Mouse (Mus musculus) lung, embryonic 14.5 days (tissue): Measurements from ENCODE around the gene Il9. TPM values are rescaled to one million over a fixed set of nuclear protein-coding genes. Genes with fewer than 3 reads are reported as not detected.
A peak's percentile ranks its signal among the peaks of the same experiment; 100 is the strongest.

Source experiments
- ATAC-seq: fragments of 200-750 bp; cut with Nextera tagmentation; 2 replicates; pipeline ENCODE4 v1.8.0; 2017; ENCODE audit warnings: mild to moderate bottlenecking, moderate TSS enrichment, moderate library complexity; ENCODE audit not compliant: insufficient read depth
- DNase-seq: peaks from one replicate; pipeline ENCODE4 v3.0.0-alpha.2; 2015
- H3K27ac ChIP-seq: fragments of 300-500 bp; sonication (generic); 2 replicates; pipeline ENCODE4 v1.5.1; 2014; ENCODE audit warnings: low read depth, mild to moderate bottlenecking, moderate library complexity
- H3K27me3 ChIP-seq: fragments of 300-500 bp; sonication (generic); 2 replicates; pipeline ENCODE4 v1.6.1; 2014; ENCODE audit warnings: low read length, control low read depth; ENCODE audit not compliant: insufficient read depth
- H3K36me3 ChIP-seq: fragments of 300-500 bp; sonication (generic); 2 replicates; pipeline ENCODE4 v1.6.1; 2014; ENCODE audit warnings: control low read depth; ENCODE audit not compliant: insufficient read depth
- H3K4me1 ChIP-seq: fragments of 300-500 bp; sonication (generic); 2 replicates; pipeline ENCODE4 v1.6.1; 2014; ENCODE audit warnings: antibody characterized with exemption, control low read depth; ENCODE audit not compliant: insufficient read depth
- H3K4me2 ChIP-seq: fragments of 300-500 bp; sonication (generic); 2 replicates; pipeline ENCODE4 v1.6.1; 2014; ENCODE audit warnings: mild to moderate bottlenecking
- H3K4me3 ChIP-seq: fragments of 300-500 bp; sonication (generic); 2 replicates; pipeline ENCODE4 v1.5.1; 2014; ENCODE audit warnings: low read depth, low read length
- H3K9ac ChIP-seq: fragments of 300-500 bp; sonication (generic); 2 replicates; pipeline ENCODE4 v1.6.1; 2014
- H3K9me3 ChIP-seq: fragments of 300-500 bp; sonication (generic); 2 replicates; pipeline ENCODE4 v1.6.1; 2016; ENCODE audit warnings: low read depth, low read length, control low read depth
- CTCF ChIP-seq: IDR thresholded peaks from 2 replicates; pipeline ENCODE4 v1.5.1; 2016; ENCODE audit warnings: antibody characterized with exemption, low read depth
- WGBS: fragments of 180-500 bp; shearing (Covaris S2); extraction: QIAGEN DNeasy Blood & Tissue Kit; methylation state at CpG from one replicate; pipeline ENCODE4 v1.1.7; 2014; 5-methylcytosine and 5-hydroxymethylcytosine counted together
- polyA plus RNA-seq: library from polyadenylated mRNA; unstranded; fragments of >200 nt; fragmentation: Nextera tagmentation; extraction: Ambion mirVana; gene quantifications from 2 replicates; pipeline ENCODE4 v1.2.1, GENCODE M21; 2014

The Il9 gene
- polyA plus RNA-seq, 1 experiment from 2014 or later, result not detected

GRCm38 (mm10) chr13:56500636-56501035, 18.6 kb upstream of the Il9 start:
- Histone ChIP-seq H3K4me1 (no peaks in the 10 kb centered on the region), H3K36me3 (no peaks in the 10 kb centered on the region), H3K27me3 (no peaks in the 10 kb centered on the region), H3K9me3 (no peaks in the 10 kb centered on the region), H3K9ac (no peak overlapping the region), H3K27ac (no peak overlapping the region), H3K4me2 (no peak overlapping the region), H3K4me3 (no peak overlapping the region)
- ATAC-seq (no peak), DNase-seq (no peak)
- no peak for TF ChIP-seq CTCF
- 66% methylated on average over 8 of the region's 8 CpGs for WGBS

GRCm38 (mm10) chr13:56500132-56500531, 18.1 kb upstream of the Il9 start:
- no peak overlapping the region for H3K9ac ChIP-seq
- no peak overlapping the region for H3K4me2 ChIP-seq
- H3K9me3 ChIP-seq, result no peaks in the 10 kb centered on the region
- no peak overlapping the region for H3K4me3 ChIP-seq
- no peak overlapping the region for H3K27ac ChIP-seq
- 55% methylated on average over 3 of the region's 3 CpGs for WGBS
- DNase-seq (peak; percentile 60), ATAC-seq (no peak)
- H3K27me3 ChIP-seq, result no peaks in the 10 kb centered on the region
- H3K4me1 ChIP-seq, result no peaks in the 10 kb centered on the region
- no peaks in the 10 kb centered on the region for H3K36me3 ChIP-seq
- peak; percentile 59 for TF ChIP-seq CTCF

- DNase-seq (no peak), ATAC-seq (no peak)
- Histone ChIP-seq H3K9ac (no peak overlapping the region), H3K27me3 (no peaks in the 10 kb centered on the region), H3K9me3 (no peaks in the 10 kb centered on the region), H3K4me2 (no peak overlapping the region), H3K36me3 (no peaks in the 10 kb centered on the region), H3K27ac (no peak overlapping the region), H3K4me3 (no peak overlapping the region), H3K4me1 (no peaks in the 10 kb centered on the region)
- WGBS, result 69% methylated on average over 3 of the region's 3 CpGs
- no peak for TF ChIP-seq CTCF
Observed at GRCm38 (mm10) chr13:56494440-56494839, 12.4 kb upstream of the Il9 start.

GRCm38 (mm10) chr13:56488012-56488411, 6.0 kb upstream of the Il9 start:
- no peaks in the 10 kb centered on the region for H3K36me3 ChIP-seq
- H3K27me3 ChIP-seq, result no peaks in the 10 kb centered on the region
- H3K4me2 ChIP-seq, result no peak overlapping the region
- H3K4me3 ChIP-seq, result no peak overlapping the region
- H3K9ac ChIP-seq, result no peak overlapping the region
- H3K27ac ChIP-seq, result no peak overlapping the region
- TF ChIP-seq CTCF, result no peak
- no peaks in the 10 kb centered on the region for H3K4me1 ChIP-seq
- H3K9me3 ChIP-seq, result no peaks in the 10 kb centered on the region
- ATAC-seq (no peak), DNase-seq (no peak)
- WGBS, result 54% methylated on average over 5 of the region's 5 CpGs

- Histone ChIP-seq H3K27me3 (no peaks in the 10 kb centered on the region), H3K27ac (no peak overlapping the region)
Observed at GRCm38 (mm10) chr13:56478027-56478426, 4.0 kb downstream of the Il9 start.

GRCm38 (mm10) chr13:56477271-56477670, 4.8 kb downstream of the Il9 start:
- peak; percentile 14 for DNase-seq
- no peaks in the 10 kb centered on the region for H3K9me3 ChIP-seq
- no peaks in the 10 kb centered on the region for H3K4me1 ChIP-seq
- H3K9ac ChIP-seq, result no peak overlapping the region
- no peak overlapping the region for H3K4me3 ChIP-seq
- no peak for ATAC-seq
- WGBS, result 12% methylated on average over 6 of the region's 6 CpGs
- H3K36me3 ChIP-seq, result no peaks in the 10 kb centered on the region
- no peak overlapping the region for H3K27ac ChIP-seq
- no peaks in the 10 kb centered on the region for H3K27me3 ChIP-seq
- H3K4me2 ChIP-seq, result no peak overlapping the region
- TF ChIP-seq CTCF, result no peak

More at GRCm38 (mm10) chr13:56478027-56478426, 4.0 kb downstream of the Il9 start:
- ATAC-seq, result no peak
- Histone ChIP-seq H3K9ac (no peak overlapping the region), H3K4me1 (no peaks in the 10 kb centered on the region), H3K36me3 (no peaks in the 10 kb centered on the region), H3K9me3 (no peaks in the 10 kb centered on the region), H3K4me2 (no peak overlapping the region), H3K4me3 (no peak overlapping the region)
- peak; percentile 21 for TF ChIP-seq CTCF
- no peak for DNase-seq
- WGBS, result 76% methylated on average over 6 of the region's 6 CpGs

- H3K9ac ChIP-seq, result no peak overlapping the region
- no peak for DNase-seq
- no peaks in the 10 kb centered on the region for H3K9me3 ChIP-seq
- no peak overlapping the region for H3K4me3 ChIP-seq
- ATAC-seq, result no peak
- no peaks in the 10 kb centered on the region for H3K4me1 ChIP-seq
- no peaks in the 10 kb centered on the region for H3K27me3 ChIP-seq
- TF ChIP-seq CTCF, result no peak
- WGBS, result 53% methylated on average over 5 of the region's 5 CpGs
- no peaks in the 10 kb centered on the region for H3K36me3 ChIP-seq
- H3K27ac ChIP-seq, result no peak overlapping the region
- H3K4me2 ChIP-seq, result no peak overlapping the region
Observed at GRCm38 (mm10) chr13:56476790-56477189, 5.3 kb downstream of the Il9 start.

GRCm38 (mm10) chr13:56475363-56475762, 6.7 kb downstream of the Il9 start:
- Histone ChIP-seq H3K27me3 (no peaks in the 10 kb centered on the region), H3K9ac (no peak overlapping the region), H3K4me2 (no peak overlapping the region), H3K4me1 (no peaks in the 10 kb centered on the region), H3K9me3 (no peaks in the 10 kb centered on the region), H3K36me3 (no peaks in the 10 kb centered on the region), H3K27ac (no peak overlapping the region), H3K4me3 (no peak overlapping the region)
- WGBS, result 30% methylated on average over 4 of the region's 4 CpGs
- DNase-seq, result peak; percentile 86
- peak; percentile 88 for TF ChIP-seq CTCF
- peak; percentile 71 for ATAC-seq
